Mouse (Mus musculus) brain, embryonic 18.5 days (tissue): Measurements from ENCODE around the gene Tfb1m.

Source experiments
- DNase-seq: peaks from one replicate; pipeline ENCODE4 v3.0.0-alpha.2; 2012; ENCODE audit warnings: low read depth, low spot score

The Tfb1m gene

DNA sequence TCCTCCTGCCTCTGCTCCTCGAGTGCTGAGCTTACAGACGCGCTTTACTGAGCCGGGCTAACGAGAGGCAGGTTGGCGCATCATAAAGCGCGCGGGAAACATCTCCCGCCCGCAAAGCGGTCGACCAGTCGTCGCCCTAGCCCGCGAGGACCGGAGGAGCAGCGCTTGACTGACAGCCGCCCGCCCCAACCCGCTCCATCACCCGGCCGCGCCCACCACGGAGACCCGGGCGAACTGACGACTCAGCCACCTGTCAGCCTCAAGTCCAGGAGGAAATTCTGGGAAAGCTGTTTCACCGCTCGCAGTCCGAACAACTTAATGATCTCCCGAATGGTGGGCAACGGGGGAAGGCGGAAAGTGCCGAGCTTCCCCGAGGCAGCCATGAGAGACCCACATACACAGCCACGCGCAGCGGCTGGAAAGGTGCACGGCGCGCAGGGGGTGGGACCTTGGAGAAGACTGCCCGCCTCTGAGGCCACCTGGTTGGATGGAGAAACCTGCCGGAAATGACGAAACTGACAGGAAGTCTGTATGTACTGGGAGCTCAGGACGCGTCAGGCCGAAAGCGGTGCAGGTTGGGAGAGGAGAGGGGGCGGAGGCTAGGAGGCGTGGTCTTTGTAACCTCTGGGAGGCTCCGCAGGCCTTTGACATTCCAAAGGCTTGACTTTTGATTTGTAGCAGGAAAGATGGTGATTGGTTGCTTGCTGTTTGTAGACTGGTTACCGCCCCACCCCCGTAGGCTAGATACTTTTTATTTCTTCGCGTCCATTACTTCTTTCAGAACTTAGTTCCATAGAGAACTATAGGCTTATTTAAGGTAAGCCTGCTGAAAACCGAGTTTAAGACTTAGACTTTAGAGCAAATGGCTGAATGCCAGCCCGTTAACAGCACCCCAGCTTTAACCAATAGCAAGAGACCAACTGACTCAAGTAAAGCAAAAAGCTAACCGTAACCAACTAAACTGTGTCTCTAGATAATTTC is at the start of gene Tfb1m:
Gene Tfb1m, minus strand, starts transcription at position 451 of the 981 bp plus-strand sequence.
- DNase-seq = peak; percentile 98

DNA sequence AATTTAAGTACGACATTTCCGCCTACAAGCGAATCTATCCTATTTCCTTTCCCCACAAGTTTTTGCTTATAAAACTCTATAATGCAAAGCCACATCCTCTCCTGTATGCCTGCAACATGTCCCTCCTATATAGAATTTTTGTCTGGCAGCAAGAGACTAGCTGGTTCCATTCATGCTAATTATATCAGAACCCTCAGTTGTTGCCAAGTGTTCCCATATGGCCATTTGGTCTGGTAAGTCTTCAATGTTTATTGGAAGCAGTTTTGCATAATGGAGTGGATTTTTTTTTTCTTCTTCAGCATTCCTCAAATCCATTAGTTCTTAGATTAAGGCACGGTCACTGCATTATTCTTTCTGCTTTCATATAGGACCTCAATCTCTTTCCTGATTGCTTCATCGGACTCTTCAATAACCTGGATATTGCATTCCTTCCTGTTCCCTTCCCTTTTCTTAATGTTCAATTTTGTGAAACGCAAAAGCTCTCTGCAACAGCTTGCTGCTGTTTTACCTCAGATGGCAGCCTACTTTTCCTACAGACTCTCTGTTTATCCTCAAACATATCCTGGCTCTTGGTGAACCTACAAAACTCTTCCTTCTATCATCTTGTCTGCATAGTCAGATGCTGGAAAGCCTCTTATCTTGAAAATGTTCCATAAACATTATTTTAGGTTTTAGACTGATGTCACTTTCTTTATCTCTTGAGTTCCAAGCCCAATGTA is 45.5 kb upstream of the Tfb1m start:
- peak; percentile 66 for DNase-seq

DNA sequence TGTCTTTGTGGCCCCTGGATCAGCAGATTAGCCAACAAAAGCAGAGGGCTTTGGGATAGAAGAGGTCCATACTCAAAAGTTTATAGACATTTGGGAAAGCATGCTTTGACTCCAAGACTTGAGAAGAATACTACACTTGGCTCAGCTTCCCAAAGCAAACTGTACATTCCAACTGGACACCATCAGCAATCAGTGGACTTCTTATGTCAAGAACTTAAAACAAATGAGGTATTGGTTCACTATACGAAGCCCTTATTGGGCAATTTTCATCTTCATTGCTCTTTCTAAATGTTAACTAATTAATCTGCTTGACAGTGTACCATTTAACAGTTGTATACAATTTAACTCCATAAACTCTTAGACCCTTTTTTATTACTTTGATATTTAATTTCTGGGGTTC is 40.8 kb upstream of the Tfb1m start:
- DNase-seq = no peak

DNA sequence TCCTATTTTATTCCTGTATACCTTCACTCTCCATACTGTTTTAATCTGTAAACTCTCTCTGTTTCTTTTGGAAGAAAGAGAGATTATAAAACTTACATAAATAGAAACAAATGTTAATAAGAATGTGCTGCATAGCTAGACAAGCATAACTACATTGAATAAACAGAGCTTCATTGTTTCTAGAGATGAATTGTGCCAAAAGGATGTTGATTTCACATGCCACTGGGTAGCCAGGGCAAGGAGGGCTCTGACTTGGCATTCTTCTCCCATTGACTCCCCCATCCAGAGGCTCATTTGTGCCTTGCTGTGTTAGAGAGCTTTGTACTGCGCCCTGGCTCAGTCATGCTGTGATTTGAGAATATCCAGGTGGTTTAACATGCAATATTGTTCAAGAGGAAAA is 40.3 kb upstream of the Tfb1m start:
- no peak for DNase-seq

DNA sequence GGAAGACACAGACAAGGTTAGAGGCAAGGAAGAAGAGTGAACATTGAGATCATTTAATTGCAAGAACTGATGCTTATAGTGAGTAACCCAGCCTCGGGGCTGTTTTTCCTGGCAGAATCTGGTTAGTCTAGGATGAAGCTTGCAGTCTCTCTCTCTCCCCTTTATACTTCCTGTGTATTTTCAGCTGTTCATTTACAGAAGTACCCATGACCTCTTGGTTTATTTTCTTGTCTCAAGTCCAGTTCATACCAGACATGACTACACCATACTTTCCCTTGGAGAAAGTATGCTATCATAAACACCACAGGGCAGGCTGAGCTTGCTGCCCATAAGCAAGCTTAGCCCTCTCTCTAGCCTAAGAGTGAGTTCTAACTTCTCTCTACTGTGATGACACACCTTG is 39.5 kb upstream of the Tfb1m start:
- no peak for DNase-seq

DNA sequence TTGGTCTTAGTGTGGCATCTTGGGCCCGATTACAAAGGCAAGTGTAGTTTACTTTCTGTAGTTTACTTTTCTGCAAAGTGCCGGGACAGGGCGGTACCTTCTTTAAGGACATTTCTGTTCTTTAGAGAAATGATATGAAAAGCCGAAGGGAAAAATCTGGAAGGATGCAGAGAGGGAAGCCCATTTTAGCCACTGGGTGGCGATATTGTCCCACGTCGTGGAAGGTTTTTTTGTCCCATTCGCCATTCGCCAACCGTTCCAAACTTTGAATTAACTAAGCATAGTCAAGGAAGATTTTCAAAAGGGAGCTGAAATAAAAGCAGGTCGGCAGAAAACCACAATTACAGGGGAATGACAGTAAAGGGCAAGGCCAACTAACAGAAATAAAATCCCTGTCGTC is 13.3 kb upstream of the Tfb1m start:
- peak; percentile 67 for DNase-seq

DNA sequence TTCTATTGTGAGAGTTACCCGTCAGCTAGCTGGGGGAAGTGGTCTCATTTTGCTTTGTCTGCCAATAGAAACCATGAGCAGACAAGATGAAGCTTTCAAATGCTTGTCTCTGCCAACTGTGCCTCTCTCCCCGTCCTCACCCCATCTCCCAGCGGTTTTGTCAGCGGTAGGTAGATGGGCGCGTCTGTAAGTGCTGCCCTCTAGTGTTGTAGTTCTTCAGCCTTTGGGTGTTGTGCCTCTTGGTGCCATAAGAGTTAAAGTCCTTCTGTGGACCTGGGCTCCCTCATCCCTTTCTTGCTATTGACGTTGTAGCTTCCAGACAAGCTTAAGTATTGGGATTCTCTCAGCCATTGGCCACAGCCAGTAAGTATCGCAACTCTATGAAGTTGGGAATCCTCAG is 4.8 kb upstream of the Tfb1m start:
- no peak for DNase-seq

DNA sequence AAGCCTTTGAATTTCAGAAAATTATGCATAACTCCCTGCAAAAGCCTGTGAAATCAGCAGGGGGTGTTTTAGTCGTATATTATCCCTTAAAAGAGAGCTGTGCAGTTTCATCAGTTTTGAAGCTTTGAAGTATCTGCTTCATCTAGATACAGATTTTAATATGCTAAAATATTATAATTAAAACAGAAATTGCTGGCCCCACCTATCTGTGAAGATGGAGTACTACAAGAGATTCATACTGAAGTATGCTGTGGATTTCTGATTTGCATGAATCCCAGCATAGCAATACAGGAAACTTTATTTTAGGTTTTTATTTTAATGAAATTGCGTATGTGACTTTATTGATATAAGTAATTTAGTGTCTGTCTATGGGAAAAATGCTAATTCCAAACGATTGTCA is 3.0 kb upstream of the Tfb1m start:
- DNase-seq = no peak

DNA sequence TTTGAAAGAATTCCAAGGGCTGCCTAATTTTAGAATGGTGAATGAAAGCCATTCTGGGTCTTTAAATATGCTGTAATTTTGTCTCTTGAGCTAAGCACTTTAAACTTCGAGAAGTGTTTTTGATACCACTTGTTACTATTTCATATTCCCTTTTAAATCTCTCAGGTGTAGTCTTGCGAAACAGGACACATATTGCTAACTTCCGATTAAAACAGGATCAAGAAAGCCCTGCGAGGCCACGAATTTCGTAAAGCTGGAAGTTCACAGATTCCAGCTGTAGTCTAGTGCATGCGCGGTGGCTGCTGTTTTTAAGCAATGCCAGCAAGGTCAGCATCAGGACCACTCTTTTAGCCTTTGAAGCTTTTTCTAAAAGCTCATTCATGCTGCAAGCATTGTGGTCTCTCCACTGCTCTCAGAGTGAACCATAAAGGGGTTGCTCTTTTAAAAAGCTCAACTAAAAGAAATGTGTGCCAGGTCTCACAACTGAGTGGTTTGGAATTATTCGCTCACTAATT is 832 bp upstream of the Tfb1m start:
- no peak for DNase-seq

DNA sequence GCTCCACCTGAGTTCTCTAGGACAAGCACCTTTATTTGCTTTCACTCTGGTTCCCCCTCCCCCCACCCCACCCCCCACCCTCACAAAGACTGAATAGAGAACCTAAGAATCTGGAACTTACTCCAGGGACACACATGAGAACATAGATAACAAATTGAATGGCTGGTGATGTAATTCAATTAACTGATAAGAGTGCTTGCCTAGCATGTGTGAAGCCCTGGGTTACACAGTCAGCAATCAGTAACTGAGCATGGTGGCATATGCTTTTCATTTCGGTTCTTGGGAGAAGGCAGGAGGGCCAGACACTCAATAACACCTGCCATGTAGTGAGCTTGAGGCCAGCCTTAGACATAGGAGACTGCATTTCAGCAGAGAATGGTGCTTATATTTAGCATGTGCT is 1.3 kb downstream of the Tfb1m start:
- no peak for DNase-seq

DNA sequence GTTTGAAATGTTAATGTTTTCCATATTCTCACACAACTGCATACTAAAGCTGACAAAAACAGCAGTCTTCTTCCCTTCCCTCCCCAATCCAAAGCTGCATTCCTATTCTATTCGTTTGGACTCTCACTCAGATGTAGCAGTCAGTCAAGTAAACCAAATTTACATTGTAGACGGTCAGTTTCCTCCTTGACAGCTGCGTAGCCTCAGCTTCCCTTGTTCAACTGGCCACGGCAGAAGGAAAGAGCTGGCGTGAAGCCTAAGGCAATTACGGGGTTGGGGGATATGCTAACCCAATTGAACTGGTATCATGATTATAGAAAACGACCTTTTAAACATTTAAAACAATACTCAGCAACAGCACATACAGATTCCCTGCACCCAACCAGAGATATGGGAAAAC is 9.9 kb downstream of the Tfb1m start:
- no peak for DNase-seq

DNA sequence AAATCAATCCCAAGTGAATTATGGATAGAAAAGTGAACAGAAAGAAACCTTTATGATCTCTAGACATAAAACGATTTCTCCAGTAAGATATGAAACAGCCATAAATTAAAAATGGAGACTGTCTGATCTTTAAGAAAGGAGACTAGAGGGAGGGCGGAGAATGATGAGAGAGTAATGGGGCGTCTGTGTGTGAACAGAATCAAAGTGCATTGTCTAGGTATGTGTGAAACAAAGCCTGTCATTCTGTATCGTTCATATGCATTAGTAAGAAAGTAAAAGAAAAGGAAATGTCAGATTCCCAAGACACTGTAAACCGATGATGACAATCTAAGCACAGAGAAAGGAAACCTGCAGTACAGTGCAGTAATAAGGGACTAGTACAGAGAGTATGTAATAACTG is 16.5 kb downstream of the Tfb1m start:
- DNase-seq = no peak

DNA sequence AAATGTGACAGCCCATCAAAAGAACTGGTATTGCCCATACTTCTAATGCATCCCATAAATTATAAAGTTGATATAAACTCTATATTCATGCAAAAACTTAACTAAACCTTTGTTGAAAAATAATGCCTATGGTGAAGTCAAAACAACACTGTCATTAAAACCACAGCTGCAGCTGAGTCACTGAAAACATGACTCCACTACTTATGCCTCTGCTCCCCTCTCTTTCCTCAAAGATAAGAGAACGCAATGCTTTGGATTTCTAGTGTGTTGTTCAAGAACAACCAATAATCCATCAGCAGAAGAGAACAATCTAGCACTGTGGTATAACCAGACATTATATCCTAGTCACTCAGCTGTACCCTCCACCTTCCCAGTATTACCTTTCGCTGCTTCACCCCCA is 17.3 kb downstream of the Tfb1m start:
- no peak for DNase-seq

DNA sequence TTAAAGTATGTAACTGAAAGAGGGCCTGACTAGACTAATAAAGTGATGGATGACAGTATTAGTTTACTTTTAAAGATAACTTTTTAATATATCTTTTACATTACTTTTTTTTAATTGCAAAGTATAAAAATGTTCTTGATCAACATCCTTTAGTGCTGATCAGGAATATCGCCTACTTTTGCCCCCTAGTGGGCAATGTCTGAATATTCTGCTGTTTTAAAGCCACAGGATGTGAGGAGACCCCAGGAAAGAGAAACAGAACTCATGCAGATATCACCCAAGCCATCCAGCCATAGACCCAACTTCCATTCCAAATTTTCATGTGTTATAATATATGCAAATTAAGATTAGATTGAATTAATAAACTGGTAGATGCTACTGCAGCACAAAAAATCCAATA is 24.2 kb downstream of the Tfb1m start:
- DNase-seq = no peak

DNA sequence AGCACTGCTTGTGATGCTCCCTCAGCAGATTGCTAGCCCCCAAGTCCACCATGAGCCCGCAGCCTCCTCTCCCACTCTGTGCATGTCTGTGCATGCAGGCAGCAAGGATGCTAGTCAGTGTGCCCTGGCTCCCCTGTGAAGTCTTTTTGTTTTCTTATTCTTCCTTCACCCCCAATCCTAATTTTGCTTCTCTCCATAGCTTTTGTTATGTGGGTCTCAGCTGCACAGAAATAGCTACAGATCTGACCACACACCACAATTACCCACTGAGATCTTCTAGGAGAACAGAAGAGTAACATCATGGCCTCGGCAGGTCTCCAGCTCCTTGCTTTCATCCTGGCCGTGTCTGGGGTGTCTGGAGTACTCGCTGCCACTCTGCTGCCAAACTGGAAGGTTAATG is 25.3 kb downstream of the Tfb1m start, which contains the start of gene Cldn20:
Gene Cldn20, plus strand, starts transcription at position 301 of the 400 bp plus-strand sequence.
- DNase-seq = no peak

DNA sequence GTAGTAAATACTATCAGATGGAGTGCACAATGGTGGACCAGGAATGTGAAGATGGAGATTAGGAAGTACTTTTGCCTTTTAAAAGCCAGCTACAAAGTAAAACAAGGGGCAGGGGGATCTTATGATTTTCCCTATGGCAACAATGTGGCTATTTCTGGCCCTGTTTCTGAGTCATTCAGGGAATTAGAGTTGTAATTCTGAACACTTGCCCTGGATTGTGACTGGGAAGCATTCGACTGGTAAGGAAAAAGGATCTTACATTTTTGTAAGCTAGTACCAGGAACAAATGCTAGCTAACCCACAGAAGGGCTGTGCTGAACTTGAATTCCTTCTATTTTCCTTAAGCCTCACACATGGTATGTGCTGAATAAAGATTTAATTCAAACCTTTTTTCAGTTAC is 25.9 kb downstream of the Tfb1m start:
- DNase-seq = no peak

DNA sequence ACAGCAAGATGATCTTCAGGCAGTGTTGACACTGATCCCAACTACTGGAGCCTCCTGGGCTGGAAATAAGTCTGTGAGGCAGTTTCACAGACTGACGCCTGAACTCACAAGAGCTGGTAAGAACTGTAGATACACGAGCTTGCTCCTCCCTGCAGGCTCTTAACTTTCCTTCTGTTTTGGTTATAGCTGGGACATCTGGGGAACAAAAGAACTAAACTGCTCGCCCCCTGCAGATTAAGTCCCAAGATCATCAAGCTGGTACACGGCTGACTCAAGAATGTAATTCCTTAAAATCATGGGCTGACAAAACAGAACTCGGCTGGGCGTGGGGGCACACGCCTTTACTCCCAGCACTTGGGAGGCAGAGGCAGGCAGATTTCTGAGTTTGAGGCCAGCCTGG is 27.0 kb downstream of the Tfb1m start:
- no peak for DNase-seq

DNA sequence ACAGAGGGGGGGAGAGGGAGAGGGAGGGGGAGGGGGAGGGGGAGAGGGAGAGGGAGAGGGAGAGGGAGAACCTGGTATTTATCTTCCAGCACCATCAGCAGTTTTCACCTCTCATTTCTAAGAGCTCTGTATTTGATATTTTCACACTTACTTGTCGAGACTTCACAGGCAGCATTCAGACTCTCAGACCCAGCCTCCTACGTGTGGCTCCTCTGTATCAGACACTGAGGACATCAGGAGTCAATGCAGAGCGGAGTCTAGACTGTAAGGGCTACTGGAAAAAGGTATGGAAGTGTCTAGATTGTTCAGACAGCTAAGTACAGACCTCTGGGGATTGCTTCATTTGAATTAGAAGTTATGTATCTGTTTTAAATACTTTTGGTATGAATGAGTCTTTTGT is 28.1 kb downstream of the Tfb1m start:
- no peak for DNase-seq

DNA sequence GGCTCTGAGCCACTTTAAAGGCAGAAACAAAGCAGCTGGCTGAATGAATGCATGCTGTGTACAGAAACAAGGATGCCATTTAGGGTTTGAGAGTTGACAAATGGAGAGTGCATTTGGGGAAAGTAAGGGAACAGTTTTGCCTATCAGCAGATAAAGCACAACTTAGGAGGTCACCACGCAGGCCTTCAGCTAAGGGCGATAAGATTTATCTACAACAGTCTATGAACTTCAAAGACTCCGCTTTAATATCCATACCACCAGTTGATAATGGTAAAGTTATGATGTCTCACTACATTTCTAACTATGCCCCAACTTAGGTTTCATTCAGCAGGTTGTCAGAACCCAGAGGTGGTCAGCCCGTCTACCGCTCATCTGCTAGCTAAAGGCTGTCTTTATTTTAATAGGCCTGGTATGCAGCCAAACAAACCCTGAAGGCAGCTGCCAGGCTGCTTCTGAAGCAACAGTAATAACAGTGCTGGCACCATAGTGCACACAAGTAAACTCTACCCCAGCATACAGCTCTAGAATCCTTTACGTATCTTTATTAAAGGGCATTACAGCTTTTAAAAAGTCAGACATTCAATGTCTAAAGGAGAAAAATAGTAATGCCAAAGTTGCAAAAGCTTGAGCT is 29.6 kb downstream of the Tfb1m start:
- no peak for DNase-seq

DNA sequence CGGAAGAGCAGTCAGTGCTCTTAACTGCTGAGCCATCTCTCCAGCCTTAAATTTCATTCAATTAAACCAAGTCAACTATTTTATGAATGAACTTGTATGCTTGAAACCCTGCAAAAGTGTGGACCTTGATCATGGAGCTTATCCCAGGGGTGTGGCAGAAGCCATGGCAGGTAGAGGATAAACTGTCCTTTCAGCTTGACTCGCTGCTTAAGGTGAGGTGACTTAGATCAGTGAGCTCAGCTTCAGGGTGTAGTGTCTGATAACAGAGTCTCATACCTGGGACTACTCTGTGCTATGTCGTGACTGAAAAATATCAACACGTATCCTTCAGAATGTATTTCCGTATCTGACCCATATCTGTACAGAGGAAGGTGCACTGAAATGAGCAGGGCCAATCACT is 37.2 kb downstream of the Tfb1m start:
- DNase-seq = no peak

DNA sequence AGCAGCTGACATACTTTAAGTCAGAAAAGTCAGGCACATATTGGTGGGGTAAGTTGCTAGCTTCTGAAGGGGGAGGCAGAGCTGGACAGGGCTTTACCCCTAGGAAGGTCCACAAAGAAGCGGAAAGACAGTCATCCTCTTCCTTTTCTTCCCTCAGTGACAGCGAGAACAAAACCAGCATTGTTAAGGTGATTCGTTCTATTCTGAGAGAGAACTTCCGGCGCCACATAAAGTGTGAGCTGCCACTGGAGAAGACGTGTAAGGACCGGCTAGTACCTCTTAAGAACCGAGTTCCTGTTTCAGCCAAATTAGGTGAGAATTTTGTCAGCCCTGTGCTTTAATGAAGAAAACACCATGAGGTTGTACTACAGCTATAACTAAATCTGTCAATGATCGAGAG is 41.2 kb downstream of the Tfb1m start:
- no peak for DNase-seq

DNA sequence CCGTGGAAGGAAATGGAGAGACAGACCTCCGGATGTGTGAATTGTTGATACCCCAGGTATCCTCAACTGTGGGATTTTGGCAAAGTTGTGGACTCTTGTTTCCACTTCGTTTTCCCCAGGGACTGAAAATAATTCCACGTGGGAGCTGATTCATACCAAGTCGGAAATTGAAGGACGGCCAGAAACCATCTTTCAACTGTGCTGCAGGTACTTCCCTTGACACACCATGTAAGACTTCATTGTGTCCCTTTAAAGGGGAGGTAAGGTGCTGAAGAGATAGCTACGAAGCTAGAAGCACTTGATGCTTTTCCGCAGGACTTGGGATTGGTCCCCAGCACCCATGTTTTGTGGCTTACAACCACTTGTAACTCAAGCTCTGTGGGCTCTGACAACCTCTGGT is 41.7 kb downstream of the Tfb1m start:
- DNase-seq = no peak
